Mouse (Mus musculus) embryonic fibroblast, embryonic 13.5 days (primary cell): ENCODE measurements around the gene Kif7. TPM values are rescaled to one million over a fixed set of nuclear protein-coding genes. Genes with fewer than 3 reads are reported as not detected.
A peak's percentile ranks its signal among the peaks of the same experiment; 100 is the strongest.

Experiments used
- H3K27ac ChIP-seq: 2 replicates; pipeline ENCODE4 v1.5.1; 2012; ENCODE audit warnings: low read length, control low read depth, inconsistent platforms; ENCODE audit not compliant: insufficient read depth
- H3K4me1 ChIP-seq: 2 replicates; pipeline ENCODE4 v1.6.1; 2011; ENCODE audit warnings: low read length; ENCODE audit not compliant: control insufficient read depth, insufficient read depth
- H3K4me3 ChIP-seq: 2 replicates; pipeline ENCODE4 v1.5.1; 2011; ENCODE audit warnings: mild to moderate bottlenecking, control low read depth, low read length; ENCODE audit not compliant: insufficient read depth
- CTCF ChIP-seq: IDR thresholded peaks from 2 replicates; pipeline ENCODE4 v1.5.1; 2011; ENCODE audit warnings: mild to moderate bottlenecking, control low read depth, low read length, moderate library complexity, borderline replicate concordance; ENCODE audit not compliant: insufficient read depth
- POLR2A ChIP-seq: IDR thresholded peaks from 2 replicates; pipeline ENCODE4 v1.6.1; 2011; ENCODE audit warnings: low read depth, mild to moderate bottlenecking, control low read depth, low read length, moderate library complexity
- polyA plus RNA-seq: library from polyadenylated mRNA; stranded (reverse); fragments of >200 nt; gene quantifications from 2 replicates; pipeline ENCODE4 v1.2.4, GENCODE M21; 2011; ENCODE audit warnings: low read depth; ENCODE audit not compliant: missing spikeins, insufficient read length

Gene Kif7
- polyA plus RNA-seq, 1 experiment = 5.3 TPM

DNA sequence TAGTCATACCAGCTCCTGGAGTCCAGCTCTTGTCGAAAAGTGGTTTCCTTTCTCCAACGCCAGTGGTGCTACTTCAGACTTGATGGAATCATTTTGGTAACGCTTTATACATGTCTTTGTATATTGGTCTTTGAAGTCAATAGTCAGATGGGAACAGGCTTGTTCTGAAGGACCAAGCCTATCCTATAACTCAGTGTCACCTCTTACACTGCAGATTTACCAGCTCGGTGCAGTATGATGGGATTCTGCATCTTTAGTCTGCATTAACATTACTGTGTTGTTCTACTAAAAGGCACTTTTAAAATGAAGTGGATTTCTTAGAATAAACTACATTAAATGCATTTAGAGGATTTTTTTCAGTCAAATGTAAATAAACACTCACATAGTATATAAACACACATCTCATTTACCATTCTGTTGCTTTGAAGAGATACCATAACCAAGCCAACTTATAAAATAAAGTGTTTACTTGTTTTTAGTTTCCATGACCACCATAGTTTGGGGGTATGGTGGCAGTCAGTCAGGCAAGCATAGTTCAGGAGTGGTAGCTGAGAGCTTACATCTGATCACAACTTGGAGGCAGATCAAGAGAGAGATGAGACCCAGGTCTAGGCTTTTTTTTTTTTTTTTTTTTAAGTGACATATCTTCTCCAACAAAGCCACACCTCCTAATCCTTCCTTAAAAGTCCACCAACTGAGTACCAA, 44.5 kb downstream of the Kif7 start:
- TF ChIP-seq CTCF = no peak
- no peak for TF ChIP-seq POLR2A
- no peak overlapping the region for H3K4me3 ChIP-seq
- no peak overlapping the region for H3K27ac ChIP-seq
- no peaks in the 10 kb centered on the region for H3K4me1 ChIP-seq

DNA sequence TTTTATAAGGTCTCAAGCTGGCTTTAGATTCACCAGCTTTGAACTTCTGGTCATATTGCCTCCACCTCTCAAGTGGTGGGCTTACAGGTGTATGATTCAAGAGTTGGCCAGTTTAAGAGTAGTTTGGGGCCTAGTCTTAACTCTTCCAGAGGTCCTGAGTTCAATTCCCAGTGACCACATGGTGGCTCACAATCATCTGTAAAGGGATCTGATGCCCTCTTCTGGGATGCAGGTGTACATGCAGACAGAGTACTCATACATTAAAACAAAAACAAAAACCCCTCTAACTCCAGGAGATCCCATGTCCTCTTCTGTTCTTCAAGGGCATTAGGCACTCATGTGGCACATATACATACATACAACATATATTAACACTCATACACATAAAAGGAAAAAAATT, 48.8 kb downstream of the Kif7 start:
- H3K27ac ChIP-seq = no peak overlapping the region
- no peaks in the 10 kb centered on the region for H3K4me1 ChIP-seq
- no peak overlapping the region for H3K4me3 ChIP-seq
- TF ChIP-seq POLR2A (no peak), CTCF (no peak)

- TF ChIP-seq CTCF (no peak), POLR2A (no peak)
- no peaks in the 10 kb centered on the region for H3K4me1 ChIP-seq
- H3K27ac ChIP-seq = no peak overlapping the region
- peak overlapping the region; percentile 59 for H3K4me3 ChIP-seq
These were observed 54.1 kb downstream of the Kif7 start for GRCm38 (mm10) chr7:79661253-79661890.

DNA sequence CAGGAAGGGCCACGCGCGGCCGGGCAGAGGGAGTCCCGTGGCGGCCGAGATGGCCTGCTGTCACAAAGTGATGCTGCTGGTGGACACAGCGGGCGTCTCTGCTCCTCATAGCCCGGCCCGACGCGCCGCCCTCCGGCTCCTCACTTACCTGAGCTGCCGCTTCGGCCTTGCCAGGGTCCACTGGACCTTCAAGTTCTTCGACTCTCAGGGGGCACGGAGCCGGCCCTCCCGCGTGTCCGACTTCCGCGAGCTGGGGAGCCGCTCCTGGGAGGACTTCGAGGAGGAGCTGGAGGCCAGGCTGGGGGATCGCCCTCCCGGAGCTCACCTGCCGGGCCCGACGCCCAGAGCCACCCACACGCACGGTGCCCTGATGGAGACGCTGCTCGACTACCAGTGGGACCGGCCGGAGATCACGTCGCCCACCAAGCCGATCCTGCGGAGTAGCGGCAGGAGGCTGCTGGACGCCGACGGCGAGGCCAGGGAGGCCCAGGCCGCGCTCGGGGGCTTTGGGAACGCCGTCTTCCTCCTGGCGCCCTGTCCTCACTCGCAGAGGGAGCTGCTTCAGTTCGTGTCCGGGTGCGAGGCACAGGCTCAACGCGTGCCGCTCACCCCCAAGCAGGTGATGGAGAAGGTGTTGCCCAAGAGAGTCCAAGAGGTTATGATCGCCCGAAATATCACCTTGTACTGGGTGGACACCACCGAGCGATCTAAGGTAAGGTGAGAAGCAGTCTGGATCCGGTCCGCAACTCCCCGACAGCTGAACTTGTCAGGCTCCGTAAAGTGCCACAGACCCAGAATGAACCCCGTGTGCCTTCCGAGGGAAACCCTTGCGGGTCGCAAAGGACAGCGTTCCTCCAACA, 55.0 kb downstream of the Kif7 start:
- Histone ChIP-seq H3K27ac (no peak overlapping the region), H3K4me3 (peak overlapping the region; percentile 59)
- TF ChIP-seq POLR2A (no peak), CTCF (no peak)

GRCm38 (mm10) chr7:79659578-79660290, 55.8 kb downstream of the Kif7 start, which contains the start of gene Ticrr:
TSS of gene Ticrr (plus strand) at chr7:79660196.
- H3K27ac ChIP-seq = no peak within 1 kb of the TSS
- TF ChIP-seq CTCF = no peak
- TF ChIP-seq POLR2A = peak; percentile 49
- no peaks in the 10 kb centered on the region for H3K4me1 ChIP-seq
- peak within 1 kb of the TSS; percentile 59 for H3K4me3 ChIP-seq

More for the DNA sequence above, 55.0 kb downstream of the Kif7 start:
- no peaks in the 10 kb centered on the region for H3K4me1 ChIP-seq

DNA sequence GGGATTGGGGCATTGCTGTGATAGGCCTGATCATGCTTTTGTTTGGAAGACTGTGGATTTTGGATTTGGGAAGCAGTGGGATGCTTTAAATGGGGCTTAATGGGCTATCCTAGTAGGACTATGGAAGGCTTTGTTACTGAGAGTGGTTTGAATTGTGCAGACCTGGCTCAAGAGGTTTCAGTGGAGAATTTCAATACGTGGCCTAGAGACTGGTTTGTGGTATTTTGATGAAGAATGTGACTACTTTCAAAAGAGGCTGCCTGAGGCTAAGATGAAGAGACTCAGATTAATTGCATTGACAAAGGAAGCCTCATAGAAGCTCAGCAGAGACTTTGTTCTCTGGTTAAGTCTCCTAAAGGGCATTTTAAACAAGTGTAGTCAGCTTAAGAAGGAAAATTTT, 60.9 kb downstream of the Kif7 start:
- no peak overlapping the region for H3K4me3 ChIP-seq
- TF ChIP-seq POLR2A (no peak), CTCF (no peak)
- H3K4me1 ChIP-seq = no peaks in the 10 kb centered on the region
- no peak overlapping the region for H3K27ac ChIP-seq

DNA sequence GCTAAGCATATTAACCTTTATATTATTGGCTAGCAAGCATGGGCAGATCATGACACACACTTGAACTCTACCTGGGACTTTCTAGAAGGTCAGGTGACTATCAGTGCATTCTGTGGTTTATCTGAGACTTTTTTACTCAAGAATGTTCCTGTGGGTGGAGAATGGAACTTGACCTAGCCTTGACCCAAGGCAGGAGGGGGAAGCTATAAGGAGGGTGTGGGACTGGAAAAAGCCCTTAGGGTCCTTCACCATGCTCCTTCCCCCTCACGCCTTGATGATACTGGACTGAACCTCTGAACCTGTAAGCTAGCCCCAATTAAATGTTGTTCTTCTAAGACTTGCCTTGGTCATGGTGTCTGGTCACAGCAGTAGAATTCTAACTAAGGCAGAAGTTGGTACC, 61.3 kb downstream of the Kif7 start:
- Histone ChIP-seq H3K27ac (no peak overlapping the region), H3K4me3 (no peak overlapping the region), H3K4me1 (no peaks in the 10 kb centered on the region)
- no peak for TF ChIP-seq POLR2A
- no peak for TF ChIP-seq CTCF

- no peak overlapping the region for H3K27ac ChIP-seq
- TF ChIP-seq POLR2A (no peak), CTCF (0 out of 2 replicates have a peak, but pooled peaks have one; percentile 7)
- H3K4me1 ChIP-seq = no peaks in the 10 kb centered on the region
- H3K4me3 ChIP-seq = no peak overlapping the region
These were observed 66.5 kb downstream of the Kif7 start for GRCm38 (mm10) chr7:79649005-79649404.

Other genes starting within 250 kb of the Kif7 start
- gene Polg, start 249.4 kb downstream of the Kif7 start, polyA plus RNA-seq = 53.6 and 60.5 TPM in 2 replicates
- gene Rhcg, start 98.1 kb downstream of the Kif7 start, polyA plus RNA-seq = not detected in 2 replicates
- gene Ticrr, start 55.5 kb downstream of the Kif7 start, polyA plus RNA-seq = 5.5 and 7.3 TPM in 2 replicates
- gene Plin1, start 17.2 kb upstream of the Kif7 start, polyA plus RNA-seq = 0.23 TPM in 1 of 2 replicates, not detected in the other
- gene Pex11a, start 27.4 kb upstream of the Kif7 start, polyA plus RNA-seq = 3.2 and 7.3 TPM in 2 replicates
- gene Wdr93, start 27.4 kb upstream of the Kif7 start, polyA plus RNA-seq = not detected in 2 replicates
- not detected in 2 replicates for gene Mesp1, start 78.1 kb upstream of the Kif7 start, polyA plus RNA-seq
- not detected in 2 replicates for gene Mesp2, start 95.0 kb upstream of the Kif7 start, polyA plus RNA-seq
- 38.2 and 41.0 TPM in 2 replicates for gene Anpep, start 145.3 kb upstream of the Kif7 start, polyA plus RNA-seq
- gene Ap3s2, start 204.9 kb upstream of the Kif7 start, polyA plus RNA-seq = 26.4 and 31.6 TPM in 2 replicates
- 31.1 and 43.8 TPM in 2 replicates for gene Arpin, start 219.6 kb upstream of the Kif7 start, polyA plus RNA-seq